Mouse (Mus musculus) heart, embryonic 10.5 days (tissue): ENCODE data around the gene Gatad1. TPM values are rescaled to one million over a fixed set of nuclear protein-coding genes. Genes with fewer than 3 reads are reported as not detected.
"Not testable (repeated sequence)": the region's sequence is repeated elsewhere in the genome, so short reads cannot be mapped to it uniquely, and the experiment has no call there.

Source experiments
- DNase-seq: peaks from one replicate; pipeline ENCODE4 v3.0.0-alpha.2; 2017; ENCODE audit warnings: low spot score
- H3K27ac ChIP-seq: fragments of 300-500 bp; sonication (generic); 2 replicates; pipeline ENCODE4 v1.5.1; 2016; ENCODE audit warnings: mild to moderate bottlenecking
- H3K27me3 ChIP-seq: fragments of 300-500 bp; sonication (generic); 2 replicates; pipeline ENCODE4 v1.6.1; 2016; ENCODE audit warnings: mild to moderate bottlenecking; ENCODE audit not compliant: poor library complexity, insufficient read depth, severe bottlenecking
- H3K36me3 ChIP-seq: fragments of 300-500 bp; sonication (generic); 2 replicates; pipeline ENCODE4 v1.6.1; 2016; ENCODE audit warnings: mild to moderate bottlenecking, moderate library complexity
- H3K4me1 ChIP-seq: fragments of 300-500 bp; sonication (generic); 2 replicates; pipeline ENCODE4 v1.6.1; 2016; ENCODE audit warnings: mild to moderate bottlenecking
- H3K4me3 ChIP-seq: fragments of 300-500 bp; sonication (generic); 2 replicates; pipeline ENCODE4 v1.5.1; 2016; ENCODE audit warnings: mild to moderate bottlenecking, moderate library complexity
- H3K9me3 ChIP-seq: fragments of 300-500 bp; sonication (generic); 2 replicates; pipeline ENCODE4 v1.6.1; 2016; ENCODE audit warnings: mild to moderate bottlenecking, moderate library complexity
- WGBS: fragments of 180-500 bp; shearing (Covaris S2); methylation state at CpG from one replicate; pipeline ENCODE4 v1.1.7; 2016; 5-methylcytosine and 5-hydroxymethylcytosine counted together
- polyA plus RNA-seq: library from polyadenylated mRNA; unstranded; fragments of >200 nt; fragmentation: Nextera tagmentation; extraction: Ambion mirVana; gene quantifications from 2 replicates; pipeline ENCODE4 v1.2.1, GENCODE M21; 2016

The Gatad1 gene
- 63.0 and 68.9 TPM in 2 replicates for polyA plus RNA-seq

DNA sequence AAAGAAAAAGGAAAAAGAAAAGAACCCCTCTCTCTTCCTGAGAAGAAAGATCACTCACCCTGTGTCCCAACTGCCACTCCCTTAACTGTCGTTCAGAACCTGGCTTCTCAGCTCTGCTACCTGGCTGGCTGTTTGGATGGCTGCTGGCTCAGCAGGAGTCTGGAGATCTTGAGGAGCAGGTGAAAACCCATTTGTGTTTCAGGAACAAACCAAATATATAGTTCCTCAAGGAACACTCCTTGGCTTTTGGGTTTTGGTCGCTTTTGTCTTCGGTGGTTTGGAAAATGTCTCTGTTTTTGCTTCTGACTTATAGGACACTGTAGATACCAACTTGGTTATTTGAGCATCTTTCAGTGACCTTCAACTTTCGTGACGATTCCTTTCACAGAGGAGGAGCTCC is at the start of gene Gatad1:
Gene Gatad1, minus strand, starts transcription at position 101 of the 400 bp plus-strand sequence.
- Histone ChIP-seq H3K27ac (no peak within 1 kb of the TSS), H3K36me3 (no peaks in the 10 kb centered on the region), H3K9me3 (no peaks in the 10 kb centered on the region), H3K4me1 (no peaks in the 10 kb centered on the region), H3K4me3 (no peak within 1 kb of the TSS), H3K27me3 (no peaks in the 10 kb centered on the region)
- 68% methylated on average over 5 of the region's 5 CpGs for WGBS
- no peak for DNase-seq

DNA sequence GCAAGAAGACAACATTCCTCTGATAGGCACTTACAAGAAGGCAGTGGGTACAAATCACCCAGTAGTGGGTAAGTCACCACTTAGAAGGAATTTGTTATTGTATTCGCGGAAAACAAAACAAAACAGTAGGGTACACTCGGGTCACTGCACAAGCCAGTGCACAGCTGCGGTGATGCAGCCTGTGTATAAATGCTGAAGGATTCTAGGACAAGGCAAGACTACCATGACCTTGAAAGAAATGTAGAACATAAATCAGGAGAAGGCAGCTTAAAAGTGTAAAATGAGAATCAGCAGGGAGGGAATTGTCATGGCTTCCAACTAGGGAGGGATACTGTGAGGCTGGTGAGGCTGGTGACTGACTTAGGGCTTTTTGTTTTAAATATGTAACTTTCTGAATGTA is 45.2 kb upstream of the Gatad1 start:
- 92% methylated on average over 4 of the region's 4 CpGs for WGBS
- no peaks in the 10 kb centered on the region for H3K9me3 ChIP-seq
- H3K4me1 ChIP-seq: no peaks in the 10 kb centered on the region
- H3K27me3 ChIP-seq: no peaks in the 10 kb centered on the region
- DNase-seq: no peak
- no peak overlapping the region for H3K4me3 ChIP-seq
- no peak overlapping the region for H3K27ac ChIP-seq
- peaks cover 50% of the 10 kb centered on the region for H3K36me3 ChIP-seq

DNA sequence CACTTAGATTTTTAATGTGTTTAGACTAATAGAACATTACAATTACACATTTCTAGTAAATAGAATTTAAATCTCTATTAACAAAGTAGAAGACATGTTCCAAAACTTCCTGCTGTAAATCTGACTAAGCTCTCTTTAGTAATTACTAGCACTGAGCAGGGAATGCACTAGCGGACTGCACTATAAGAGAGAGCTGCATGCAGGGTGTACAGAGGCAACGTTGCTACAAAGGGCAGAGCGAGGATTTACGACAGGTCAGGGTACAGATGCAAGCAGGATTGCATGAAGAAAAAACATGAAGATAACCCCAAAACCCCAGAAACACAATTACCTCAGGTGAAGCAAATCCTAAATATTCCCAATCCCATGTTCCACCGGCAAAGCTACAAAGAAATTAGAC is 43.0 kb upstream of the Gatad1 start:
- Histone ChIP-seq H3K9me3 (no peaks in the 10 kb centered on the region), H3K36me3 (peaks cover 55% of the 10 kb centered on the region), H3K27ac (no peak overlapping the region), H3K4me3 (no peak overlapping the region), H3K27me3 (no peaks in the 10 kb centered on the region), H3K4me1 (no peaks in the 10 kb centered on the region)
- no peak for DNase-seq
- 94% methylated on average over 5 of the region's 5 CpGs for WGBS

DNA sequence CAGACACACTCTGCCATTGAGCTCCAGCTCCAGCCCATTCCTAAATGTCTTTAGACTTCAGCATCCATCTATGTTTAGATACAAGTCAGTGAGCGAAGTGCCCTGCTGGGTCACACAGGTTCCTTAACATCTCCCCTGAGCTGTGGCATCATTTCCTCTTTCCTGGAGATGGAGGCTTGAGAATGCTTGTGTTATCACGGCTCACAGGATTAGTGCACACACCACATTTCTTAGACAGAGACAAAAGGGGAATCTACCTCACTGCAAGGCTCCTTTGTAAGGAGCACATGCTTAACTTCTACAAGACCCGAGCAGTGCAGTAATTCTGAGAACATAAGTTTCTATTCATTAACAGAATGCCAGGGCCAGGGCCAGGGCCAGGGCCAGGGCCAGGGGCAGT is 39.0 kb upstream of the Gatad1 start:
- Histone ChIP-seq H3K4me3 (no peak overlapping the region), H3K36me3 (peaks cover 63% of the 10 kb centered on the region), H3K27ac (no peak overlapping the region), H3K27me3 (no peaks in the 10 kb centered on the region), H3K9me3 (no peaks in the 10 kb centered on the region), H3K4me1 (no peaks in the 10 kb centered on the region)
- no peak for DNase-seq
- WGBS: 87% methylated on average over 3 of the region's 3 CpGs

DNA sequence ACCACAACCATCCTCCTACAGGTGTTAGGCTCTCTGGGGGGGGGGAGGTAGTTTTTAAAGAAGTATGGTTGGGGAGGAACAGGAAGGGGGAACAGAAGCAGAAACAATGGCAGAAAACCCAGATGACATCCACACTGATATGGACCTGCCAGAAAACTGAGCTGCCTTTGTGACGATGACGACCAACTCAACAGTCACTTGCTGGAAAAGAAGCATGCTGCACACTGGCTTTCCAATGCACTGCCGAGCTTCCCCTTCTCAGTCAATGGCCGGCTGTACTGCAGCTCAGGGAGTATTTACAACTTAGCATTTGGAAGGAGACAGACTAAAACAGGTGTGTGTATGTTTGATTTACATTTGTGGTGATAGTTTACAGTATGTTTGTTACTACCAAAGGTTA is 38.2 kb upstream of the Gatad1 start:
- no peak for DNase-seq
- Histone ChIP-seq H3K27me3 (no peaks in the 10 kb centered on the region), H3K36me3 (peaks cover 57% of the 10 kb centered on the region), H3K9me3 (no peaks in the 10 kb centered on the region), H3K27ac (no peak overlapping the region), H3K4me3 (no peak overlapping the region), H3K4me1 (no peaks in the 10 kb centered on the region)
- 83% methylated on average over 4 of the region's 4 CpGs for WGBS

DNA sequence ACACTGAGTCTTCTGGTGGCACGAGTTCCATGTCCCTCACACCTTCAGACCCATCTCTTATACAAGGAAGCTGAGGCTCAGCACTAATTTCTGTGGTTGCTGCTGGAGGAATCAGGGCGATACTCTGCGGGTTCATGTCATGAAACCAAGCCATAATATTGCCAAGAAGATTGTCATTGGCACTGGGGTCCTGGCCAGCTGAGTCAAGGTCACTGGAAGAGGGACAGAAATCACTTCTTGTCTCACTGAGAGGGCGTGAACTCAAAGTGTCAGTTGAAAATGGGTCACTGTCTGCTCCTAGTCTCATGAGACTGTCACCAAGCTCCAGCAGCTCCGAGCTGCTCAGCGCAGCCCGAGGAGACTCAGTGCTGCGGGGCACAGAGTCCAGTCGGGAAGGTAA is 36.0 kb upstream of the Gatad1 start:
- Histone ChIP-seq H3K4me1 (no peaks in the 10 kb centered on the region), H3K9me3 (no peaks in the 10 kb centered on the region), H3K36me3 (peaks cover 60% of the 10 kb centered on the region), H3K4me3 (no peak overlapping the region), H3K27ac (no peak overlapping the region), H3K27me3 (no peaks in the 10 kb centered on the region)
- no peak for DNase-seq
- 93% methylated on average over 9 of the region's 9 CpGs for WGBS

DNA sequence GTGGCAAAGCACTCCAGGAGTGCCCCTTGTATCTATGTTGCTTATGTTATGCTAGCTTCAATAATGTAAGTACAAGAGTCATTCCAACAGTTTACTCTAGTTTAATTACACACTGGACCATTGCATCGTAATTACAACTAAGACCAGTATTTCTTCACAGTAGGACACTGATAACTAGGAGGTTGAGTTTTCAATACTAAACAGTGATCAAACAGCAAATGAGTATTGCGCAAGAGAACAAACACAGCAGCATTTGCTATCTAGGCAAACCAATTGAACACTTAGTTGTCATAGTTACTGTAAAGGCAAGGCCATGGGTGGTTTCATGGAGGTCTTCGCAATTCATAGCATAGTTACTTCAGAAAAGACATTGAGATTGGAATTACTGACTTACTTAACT is 34.3 kb upstream of the Gatad1 start:
- H3K36me3 ChIP-seq: peaks cover 56% of the 10 kb centered on the region
- no peak overlapping the region for H3K4me3 ChIP-seq
- no peaks in the 10 kb centered on the region for H3K27me3 ChIP-seq
- 95% methylated on average over 3 of the region's 3 CpGs for WGBS
- DNase-seq: no peak
- no peaks in the 10 kb centered on the region for H3K4me1 ChIP-seq
- no peak overlapping the region for H3K27ac ChIP-seq
- H3K9me3 ChIP-seq: no peaks in the 10 kb centered on the region

DNA sequence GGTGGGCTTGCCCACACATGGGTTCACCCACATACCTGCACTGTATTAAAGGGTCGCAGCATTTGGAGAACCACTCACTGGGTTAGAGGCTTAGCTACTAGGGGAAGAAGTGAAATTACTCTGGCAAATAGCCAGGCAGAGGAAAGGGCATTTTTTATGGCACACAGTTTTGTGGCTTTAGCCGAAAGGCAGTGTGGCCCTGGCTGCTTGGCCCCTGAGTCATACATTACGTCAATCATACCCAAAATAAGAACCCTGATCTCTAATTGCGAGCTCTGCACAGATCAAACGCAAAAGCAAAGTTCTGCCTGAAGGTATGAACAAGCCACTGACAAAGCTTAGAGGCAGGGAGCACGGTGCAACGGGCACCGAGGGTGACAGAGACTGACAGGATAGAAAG is 31.3 kb upstream of the Gatad1 start:
- Histone ChIP-seq H3K27me3 (no peaks in the 10 kb centered on the region), H3K27ac (no peak overlapping the region), H3K36me3 (peaks cover 37% of the 10 kb centered on the region), H3K4me3 (no peak overlapping the region), H3K4me1 (no peaks in the 10 kb centered on the region), H3K9me3 (no peaks in the 10 kb centered on the region)
- DNase-seq: no peak
- 91% methylated on average over 8 of the region's 8 CpGs for WGBS

DNA sequence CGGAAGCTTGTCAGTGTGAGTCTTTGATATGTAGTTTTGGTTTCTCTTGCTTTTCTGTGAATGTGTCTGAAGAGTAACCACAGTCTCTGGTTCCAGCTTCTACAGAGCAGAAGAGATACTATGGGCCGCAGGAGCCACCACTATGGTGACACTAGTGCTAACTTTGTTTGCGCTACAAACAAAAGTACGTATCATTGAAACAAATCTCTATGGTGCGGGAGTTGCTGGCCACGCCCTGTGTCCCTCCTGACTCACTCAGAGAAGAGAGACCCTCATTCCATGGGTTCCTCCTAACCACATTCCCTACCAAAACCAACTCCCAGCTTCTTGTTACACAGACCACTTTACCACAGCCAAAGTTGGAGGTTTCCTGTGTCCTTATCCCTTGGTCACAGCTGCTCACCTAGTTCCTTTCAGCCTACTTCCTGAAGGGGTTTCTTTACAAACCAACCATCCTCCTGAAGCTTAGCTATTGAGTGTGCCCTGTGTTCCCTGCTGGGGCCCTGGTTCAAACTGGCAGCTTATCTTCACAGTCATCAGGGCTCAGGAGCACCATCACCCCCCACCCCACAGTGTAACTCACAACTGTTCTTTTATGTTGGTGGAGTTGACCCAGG is 13.1 kb upstream of the Gatad1 start:
- H3K9me3 ChIP-seq: no peaks in the 10 kb centered on the region
- H3K36me3 ChIP-seq: no peaks in the 10 kb centered on the region
- H3K27ac ChIP-seq: no peak overlapping the region
- H3K4me1 ChIP-seq: no peaks in the 10 kb centered on the region
- 83% methylated on average over 6 of the region's 6 CpGs for WGBS
- no peak for DNase-seq
- no peaks in the 10 kb centered on the region for H3K27me3 ChIP-seq
- no peak overlapping the region for H3K4me3 ChIP-seq

DNA sequence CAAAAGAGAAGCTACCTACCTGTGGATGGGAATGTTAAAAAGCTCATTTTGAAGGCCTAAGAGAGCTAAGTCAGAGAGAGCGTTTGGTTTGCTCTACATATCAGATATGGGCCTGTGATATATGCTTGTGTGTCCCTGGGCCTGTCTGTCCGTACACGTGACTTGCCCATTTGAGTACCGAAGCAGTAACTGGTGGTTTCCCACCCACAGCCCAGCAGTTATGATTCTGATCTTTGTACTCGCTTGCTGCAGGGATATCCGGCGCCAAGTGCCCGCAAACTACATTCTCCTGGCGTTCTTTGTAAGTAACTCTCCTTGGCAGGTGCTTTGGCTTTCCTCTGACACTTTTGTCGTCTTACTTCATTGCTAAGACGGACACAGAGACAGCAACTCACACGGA is 9.6 kb upstream of the Gatad1 start:
- Histone ChIP-seq H3K36me3 (no peaks in the 10 kb centered on the region), H3K27me3 (no peaks in the 10 kb centered on the region), H3K4me3 (no peak overlapping the region), H3K4me1 (no peaks in the 10 kb centered on the region), H3K27ac (no peak overlapping the region), H3K9me3 (no peaks in the 10 kb centered on the region)
- no peak for DNase-seq
- 88% methylated on average over 12 of the region's 12 CpGs for WGBS

DNA sequence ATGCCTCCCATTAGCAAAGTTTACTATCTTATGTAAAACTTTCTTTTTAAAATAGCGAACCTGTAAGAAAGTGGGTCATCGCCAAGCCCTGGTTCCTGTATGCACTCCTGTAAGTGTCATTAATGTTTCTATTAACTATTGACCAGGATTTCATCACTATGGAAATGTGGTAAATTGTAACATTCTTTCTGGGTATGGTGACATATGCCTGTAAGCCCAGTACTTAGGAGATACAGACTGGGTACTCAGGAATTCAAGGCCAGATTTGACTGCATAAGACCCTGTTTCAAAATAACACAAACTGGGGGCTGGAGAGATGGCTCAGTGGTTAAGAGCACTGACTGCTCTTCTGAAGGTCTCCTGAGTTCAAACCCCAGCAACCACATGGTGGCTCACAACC is 8.2 kb upstream of the Gatad1 start:
- no peaks in the 10 kb centered on the region for H3K4me1 ChIP-seq
- no peaks in the 10 kb centered on the region for H3K27me3 ChIP-seq
- WGBS: 90% methylated on average over 2 of the region's 2 CpGs

DNA sequence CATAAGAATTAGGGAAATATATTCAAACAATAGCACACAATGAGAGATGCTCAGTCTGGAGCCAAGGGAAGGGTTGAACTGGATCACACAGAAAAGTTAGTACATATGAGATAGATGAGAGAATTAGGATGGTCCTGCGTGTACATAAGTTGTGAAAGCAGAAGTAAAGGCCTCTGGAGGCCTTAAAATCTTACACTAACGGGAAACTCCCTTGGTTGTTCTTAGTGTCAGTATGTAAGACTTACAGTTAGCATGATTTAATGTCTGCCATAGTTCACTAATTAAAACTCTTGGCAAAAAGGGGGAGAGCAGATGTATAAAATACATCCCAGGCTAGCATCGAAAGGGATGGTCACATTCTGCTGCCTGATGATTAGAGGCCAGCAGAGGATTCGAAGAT is 3.2 kb downstream of the Gatad1 start:
- Histone ChIP-seq H3K27me3 (no peaks in the 10 kb centered on the region), H3K4me3 (no peak overlapping the region), H3K4me1 (no peaks in the 10 kb centered on the region), H3K36me3 (no peaks in the 10 kb centered on the region), H3K27ac (no peak overlapping the region), H3K9me3 (no peaks in the 10 kb centered on the region)
- WGBS: 83% methylated on average over 4 of the region's 4 CpGs
- no peak for DNase-seq

More for the DNA sequence above, 8.2 kb upstream of the Gatad1 start:
- Histone ChIP-seq H3K4me3 (no peak overlapping the region), H3K36me3 (no peaks in the 10 kb centered on the region), H3K27ac (no peak overlapping the region), H3K9me3 (no peaks in the 10 kb centered on the region)
- DNase-seq: no peak

DNA sequence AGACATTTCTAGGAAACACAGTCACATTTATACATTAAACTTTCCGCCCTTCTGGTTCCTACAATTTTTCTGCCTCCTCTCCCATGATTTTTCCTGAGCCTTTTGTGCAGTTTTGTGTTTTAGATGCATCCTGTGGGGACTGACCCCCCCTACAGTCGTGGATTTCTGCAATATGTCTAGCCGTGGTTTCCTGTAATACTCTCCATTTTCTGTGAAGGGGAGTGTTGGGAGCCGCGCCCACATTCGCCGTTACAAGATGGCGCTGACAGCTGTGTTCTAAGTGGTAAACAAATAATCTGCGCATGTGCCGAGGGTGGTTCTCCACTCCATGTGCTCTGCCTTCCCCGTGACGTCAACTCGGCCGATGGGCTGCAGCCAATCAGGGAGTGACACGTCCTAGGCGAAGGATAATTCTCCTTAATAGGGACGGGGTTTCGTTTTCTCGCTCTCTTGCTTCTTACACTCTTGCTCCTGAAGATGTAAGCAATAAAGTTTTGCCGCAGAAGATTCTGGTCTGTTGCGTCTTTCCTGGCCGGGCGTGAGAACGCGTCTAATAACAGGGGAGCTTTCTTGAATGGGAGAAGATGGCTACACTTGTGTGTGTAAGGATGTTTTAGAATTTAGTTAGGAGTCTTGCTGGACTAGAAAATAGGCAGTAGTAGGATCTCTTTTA is 3.9 kb downstream of the Gatad1 start:
- H3K4me3 ChIP-seq, H3K27ac ChIP-seq, H3K4me1 ChIP-seq, H3K9me3 ChIP-seq, H3K27me3 ChIP-seq, H3K36me3 ChIP-seq: not testable (repeated sequence)
- WGBS: 92% methylated on average over 17 of the region's 25 CpGs
- peak; percentile 30 for DNase-seq

DNA sequence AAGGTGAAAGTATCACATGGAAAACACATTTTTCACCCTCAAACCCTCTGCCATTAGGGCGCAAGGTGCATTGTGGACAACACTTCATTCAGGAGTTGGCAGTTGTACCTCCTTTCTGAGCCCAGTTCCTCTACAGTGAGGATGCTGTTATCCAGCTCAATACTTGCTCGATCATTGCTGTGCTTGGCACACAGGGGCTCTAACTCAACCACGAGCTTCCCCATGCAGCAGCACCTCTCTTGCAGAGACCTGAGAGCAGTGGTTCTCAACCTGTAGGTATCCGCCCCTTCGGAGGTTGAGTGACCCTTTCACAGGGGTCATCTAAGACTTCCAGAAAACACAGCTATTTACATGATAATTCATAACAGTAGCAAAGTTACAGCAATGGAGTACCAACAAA is 5.4 kb downstream of the Gatad1 start:
- Histone ChIP-seq H3K4me1 (no peaks in the 10 kb centered on the region), H3K27me3 (no peaks in the 10 kb centered on the region), H3K9me3 (no peaks in the 10 kb centered on the region), H3K4me3 (no peak overlapping the region), H3K36me3 (no peaks in the 10 kb centered on the region), H3K27ac (no peak overlapping the region)
- 84% methylated on average over 5 of the region's 5 CpGs for WGBS
- peak; percentile 53 for DNase-seq
